Mouse (Mus musculus) neural tube, embryonic 11.5 days (tissue): ENCODE measurements around the gene Slc35c1. TPM values are rescaled to one million over a fixed set of nuclear protein-coding genes. Genes with fewer than 3 reads are reported as not detected.
A peak's percentile ranks its signal among the peaks of the same experiment; 100 is the strongest.

Experiments
- ATAC-seq: fragments of 200-750 bp; cut with Nextera tagmentation; 2 replicates; pipeline ENCODE4 v1.8.0; 2017; ENCODE audit warnings: moderate number of reproducible peaks, mild to moderate bottlenecking, moderate TSS enrichment, moderate library complexity; ENCODE audit not compliant: insufficient read depth, low FRiP score, low TSS enrichment
- DNase-seq: peaks from one replicate; pipeline ENCODE4 v3.0.0-alpha.2; 2015; ENCODE audit warnings: low spot score
- H3K27ac ChIP-seq: fragments of 300-500 bp; sonication (generic); 2 replicates; pipeline ENCODE4 v1.5.1; 2014; ENCODE audit warnings: low read depth, mild to moderate bottlenecking, low read length
- H3K27me3 ChIP-seq: fragments of 300-500 bp; sonication (generic); 2 replicates; pipeline ENCODE4 v1.6.1; 2014; ENCODE audit warnings: mild to moderate bottlenecking, low read length, mixed read lengths; ENCODE audit not compliant: control insufficient read depth, insufficient read depth
- H3K36me3 ChIP-seq: fragments of 300-500 bp; sonication (generic); 2 replicates; pipeline ENCODE4 v1.6.1; 2014; ENCODE audit warnings: mild to moderate bottlenecking, low read length, moderate library complexity, mixed read lengths; ENCODE audit not compliant: control insufficient read depth, insufficient read depth
- H3K4me1 ChIP-seq: fragments of 300-500 bp; sonication (generic); 2 replicates; pipeline ENCODE4 v1.6.1; 2014; ENCODE audit warnings: low read length, mixed read lengths; ENCODE audit not compliant: control insufficient read depth, insufficient read depth
- H3K4me2 ChIP-seq: fragments of 300-500 bp; sonication (generic); 2 replicates; pipeline ENCODE4 v1.6.1; 2014; ENCODE audit warnings: low read depth, mild to moderate bottlenecking, moderate library complexity
- H3K4me3 ChIP-seq: fragments of 300-500 bp; sonication (generic); 2 replicates; pipeline ENCODE4 v1.5.1; 2014; ENCODE audit warnings: low read depth, low read length
- H3K9ac ChIP-seq: fragments of 300-500 bp; sonication (generic); 2 replicates; pipeline ENCODE4 v1.6.1; 2014; ENCODE audit warnings: mild to moderate bottlenecking, low read length
- H3K9me3 ChIP-seq: fragments of 300-500 bp; sonication (generic); 2 replicates; pipeline ENCODE4 v1.6.1; 2016; ENCODE audit warnings: low read length; ENCODE audit not compliant: control insufficient read depth
- WGBS: fragments of 180-500 bp; shearing (Covaris S2); extraction: QIAGEN DNeasy Blood & Tissue Kit; methylation state at CpG from one replicate; pipeline ENCODE4 v1.1.7; 2014; 5-methylcytosine and 5-hydroxymethylcytosine counted together
- polyA plus RNA-seq: library from polyadenylated mRNA; unstranded; fragments of >200 nt; fragmentation: Nextera tagmentation; extraction: Ambion mirVana; gene quantifications from 2 replicates; pipeline ENCODE4 v1.2.1, GENCODE M21; 2014

Gene Slc35c1
- polyA plus RNA-seq, 1 experiment from 2014 or later: 12.7 TPM

GRCm38 (mm10) chr2:92446656-92447055 lies 13.7 kb downstream of the Slc35c1 start:
- Histone ChIP-seq H3K36me3 (no peaks in the 10 kb centered on the region), H3K9me3 (no peaks in the 10 kb centered on the region), H3K4me2 (no peak overlapping the region), H3K27ac (no peak overlapping the region), H3K4me1 (no peaks in the 10 kb centered on the region), H3K9ac (no peak overlapping the region), H3K4me3 (no peak overlapping the region), H3K27me3 (no peaks in the 10 kb centered on the region)
- no peak for DNase-seq
- no peak for ATAC-seq
- WGBS: 77% methylated on average over 8 of the region's 8 CpGs

DNA sequence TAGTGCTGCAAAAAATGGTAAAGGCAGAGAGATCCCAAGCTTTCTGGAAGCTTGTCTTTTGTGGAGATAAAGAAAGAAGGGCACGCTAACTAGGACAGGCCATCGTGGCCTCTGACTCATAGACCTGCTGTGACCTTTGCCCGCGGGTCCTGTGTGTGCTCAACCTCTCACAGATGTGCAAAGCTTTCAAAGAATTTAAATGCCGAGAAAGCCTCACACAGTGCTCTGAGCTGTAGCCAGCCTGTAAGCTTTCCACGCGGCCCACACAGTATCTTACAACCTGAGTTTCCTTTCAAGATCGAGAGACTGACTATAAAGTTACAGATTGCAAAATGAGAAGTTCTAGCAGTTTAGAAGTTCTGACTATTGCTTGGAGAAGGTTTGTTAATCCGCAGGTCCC lies 14.4 kb downstream of the Slc35c1 start:
- Histone ChIP-seq H3K9ac (no peak overlapping the region), H3K4me3 (no peak overlapping the region), H3K27ac (no peak overlapping the region), H3K9me3 (no peaks in the 10 kb centered on the region), H3K4me2 (no peak overlapping the region), H3K4me1 (no peaks in the 10 kb centered on the region), H3K36me3 (no peaks in the 10 kb centered on the region), H3K27me3 (no peaks in the 10 kb centered on the region)
- no peak for ATAC-seq
- WGBS: 57% methylated on average over 9 of the region's 9 CpGs
- DNase-seq: no peak

- H3K4me1 ChIP-seq: no peaks in the 10 kb centered on the region
- H3K36me3 ChIP-seq: no peaks in the 10 kb centered on the region
- ATAC-seq (no peak), DNase-seq (no peak)
- no peaks in the 10 kb centered on the region for H3K27me3 ChIP-seq
- H3K4me2 ChIP-seq: no peak overlapping the region
- H3K9me3 ChIP-seq: no peaks in the 10 kb centered on the region
- no peak overlapping the region for H3K27ac ChIP-seq
- WGBS: 58% methylated on average over 4 of the region's 4 CpGs
- H3K9ac ChIP-seq: no peak overlapping the region
- no peak overlapping the region for H3K4me3 ChIP-seq
Observed at GRCm38 (mm10) chr2:92444376-92444775, 16.0 kb downstream of the Slc35c1 start.

DNA sequence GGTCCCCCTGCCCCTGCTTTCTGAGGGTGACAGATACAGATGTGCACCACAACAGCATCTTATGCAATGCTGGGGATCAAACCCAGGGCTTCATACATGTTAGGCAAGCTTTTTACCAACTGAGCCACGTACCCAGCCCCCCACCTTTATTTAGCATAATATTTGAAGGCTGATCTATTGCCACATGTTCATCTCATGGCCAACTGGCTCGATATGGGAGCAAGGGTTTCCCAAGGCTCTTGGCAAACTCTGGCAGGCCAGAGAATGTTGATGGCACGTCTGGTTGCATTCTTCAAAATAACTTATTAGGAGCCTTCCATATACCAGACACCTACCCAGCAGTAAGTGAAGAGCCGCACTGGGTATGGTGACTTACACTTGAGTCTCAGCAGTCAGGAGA lies 17.0 kb downstream of the Slc35c1 start:
- H3K9me3 ChIP-seq: no peaks in the 10 kb centered on the region
- no peak for DNase-seq
- no peak for ATAC-seq
- H3K4me2 ChIP-seq: no peak overlapping the region
- H3K9ac ChIP-seq: no peak overlapping the region
- H3K27me3 ChIP-seq: no peaks in the 10 kb centered on the region
- no peaks in the 10 kb centered on the region for H3K4me1 ChIP-seq
- no peak overlapping the region for H3K4me3 ChIP-seq
- WGBS: 86% methylated on average over 4 of the region's 4 CpGs
- no peak overlapping the region for H3K27ac ChIP-seq
- H3K36me3 ChIP-seq: no peaks in the 10 kb centered on the region

- ATAC-seq (no peak), DNase-seq (no peak)
- Histone ChIP-seq H3K9me3 (no peaks in the 10 kb centered on the region), H3K9ac (no peak overlapping the region), H3K4me3 (no peak overlapping the region), H3K4me1 (no peaks in the 10 kb centered on the region), H3K36me3 (no peaks in the 10 kb centered on the region), H3K27me3 (no peaks in the 10 kb centered on the region), H3K27ac (no peak overlapping the region), H3K4me2 (no peak overlapping the region)
- WGBS: 86% methylated on average over 12 of the region's 12 CpGs
Observed at GRCm38 (mm10) chr2:92442419-92443001, 17.8 kb downstream of the Slc35c1 start.

DNA sequence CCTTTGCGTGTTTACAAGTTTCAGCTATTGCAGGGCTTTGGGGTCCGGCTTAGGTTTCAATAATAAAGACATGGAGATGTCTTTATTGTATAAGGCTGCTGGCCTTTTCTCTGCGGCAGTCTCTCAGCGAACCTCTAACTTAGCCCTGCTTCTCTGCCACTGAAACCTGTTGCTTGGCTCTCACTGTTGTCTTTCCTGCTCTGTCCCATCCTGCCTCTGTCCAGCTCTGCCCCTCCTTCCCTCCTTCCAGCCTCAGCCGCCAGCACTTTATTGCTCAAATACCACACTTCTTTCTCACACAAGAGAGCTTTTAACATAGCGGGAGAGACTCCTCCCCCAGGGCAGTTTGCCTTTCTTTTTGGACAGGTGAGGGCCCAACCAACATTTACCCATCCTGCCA lies 19.9 kb downstream of the Slc35c1 start:
- H3K27ac ChIP-seq: no peak overlapping the region
- H3K4me1 ChIP-seq: no peaks in the 10 kb centered on the region
- WGBS: 51% methylated on average over 6 of the region's 6 CpGs
- no peak overlapping the region for H3K4me2 ChIP-seq
- no peak overlapping the region for H3K9ac ChIP-seq
- ATAC-seq (no peak), DNase-seq (no peak)
- no peaks in the 10 kb centered on the region for H3K36me3 ChIP-seq
- no peaks in the 10 kb centered on the region for H3K9me3 ChIP-seq
- H3K27me3 ChIP-seq: no peaks in the 10 kb centered on the region
- H3K4me3 ChIP-seq: no peak overlapping the region

DNA sequence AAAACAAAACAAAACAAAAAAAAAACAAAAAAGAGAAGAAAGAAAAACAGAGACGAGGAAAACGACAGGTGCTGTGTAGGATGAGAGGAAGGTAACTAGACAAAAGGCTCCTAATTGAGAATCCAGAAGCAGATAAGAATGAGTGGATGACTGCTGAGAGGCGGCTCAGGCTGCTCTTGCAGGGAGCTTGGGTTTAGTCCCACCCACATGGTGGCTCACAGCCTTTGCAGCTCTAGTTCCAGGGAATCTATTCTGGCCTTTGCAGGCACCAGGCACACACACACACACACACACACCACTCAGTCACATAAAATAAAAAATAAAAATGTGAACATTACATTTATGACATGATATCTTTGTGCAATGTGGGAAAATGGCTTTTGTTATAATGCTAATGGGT lies 21.8 kb downstream of the Slc35c1 start:
- Histone ChIP-seq H3K9me3 (no peaks in the 10 kb centered on the region), H3K4me1 (no peaks in the 10 kb centered on the region), H3K36me3 (no peaks in the 10 kb centered on the region), H3K27me3 (no peaks in the 10 kb centered on the region), H3K27ac (no peak overlapping the region), H3K9ac (no peak overlapping the region), H3K4me3 (no peak overlapping the region), H3K4me2 (no peak overlapping the region)
- WGBS: 70% methylated on average over 3 of the region's 3 CpGs
- no peak for ATAC-seq
- no peak for DNase-seq

DNA sequence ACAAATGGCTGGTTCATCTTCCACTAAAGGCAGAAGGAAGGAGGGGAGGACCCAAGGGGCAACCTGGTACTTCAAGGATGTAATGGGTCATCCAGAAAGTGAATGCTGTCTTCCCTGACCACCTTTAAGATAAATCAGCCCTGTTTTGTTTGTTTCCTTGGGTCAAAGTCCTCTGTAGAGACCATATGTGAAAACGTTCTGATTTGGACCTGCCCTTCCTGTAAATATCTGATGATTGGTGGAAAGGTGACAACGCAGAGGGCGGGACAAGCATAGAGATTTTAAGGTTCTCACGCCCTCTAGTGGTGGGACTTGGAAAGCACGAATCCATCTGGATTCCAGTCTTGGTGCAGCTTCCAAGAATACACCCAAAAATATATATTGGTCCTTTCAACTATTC lies 22.5 kb downstream of the Slc35c1 start:
- H3K9ac ChIP-seq: no peak overlapping the region
- no peaks in the 10 kb centered on the region for H3K9me3 ChIP-seq
- peak overlapping the region; percentile 19; the same call in 1 of the 2 replicates for H3K4me2 ChIP-seq
- no peak overlapping the region for H3K4me3 ChIP-seq
- H3K27ac ChIP-seq: no peak overlapping the region
- DNase-seq: peak; percentile 82
- no peaks in the 10 kb centered on the region for H3K27me3 ChIP-seq
- WGBS: 2% methylated on average over 5 of the region's 5 CpGs
- H3K4me1 ChIP-seq: peaks cover 3% of the 10 kb centered on the region
- ATAC-seq: no peak
- H3K36me3 ChIP-seq: no peaks in the 10 kb centered on the region

DNA sequence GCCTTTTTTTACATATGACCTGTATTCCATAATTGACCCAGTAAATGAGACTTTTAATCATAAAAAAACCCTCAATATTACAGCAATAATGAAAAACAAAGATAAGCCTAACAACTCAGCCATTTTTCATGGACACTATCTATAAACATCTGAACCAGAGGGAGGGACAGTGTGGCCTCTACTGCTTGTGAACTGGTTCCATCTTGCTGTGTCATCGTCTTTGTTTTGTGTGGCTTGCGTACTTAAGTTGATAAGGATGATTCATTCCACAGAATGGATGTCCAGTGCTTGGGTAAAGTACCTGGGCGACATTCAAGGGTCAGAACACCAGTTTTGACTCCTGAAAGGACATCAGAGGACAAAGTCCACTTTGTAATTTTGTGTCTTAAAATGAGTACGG lies 23.0 kb downstream of the Slc35c1 start:
- Histone ChIP-seq H3K36me3 (no peaks in the 10 kb centered on the region), H3K27ac (no peak overlapping the region), H3K4me3 (no peak overlapping the region), H3K27me3 (no peaks in the 10 kb centered on the region), H3K9ac (no peak overlapping the region), H3K4me2 (no peak overlapping the region), H3K4me1 (peaks cover 8% of the 10 kb centered on the region), H3K9me3 (no peaks in the 10 kb centered on the region)
- 89% methylated on average over 4 of the region's 4 CpGs for WGBS
- ATAC-seq: no peak
- DNase-seq: no peak
